Comparison of ENCODE assay signal across 13 mouse cellular contexts in the genomic region with DNA sequence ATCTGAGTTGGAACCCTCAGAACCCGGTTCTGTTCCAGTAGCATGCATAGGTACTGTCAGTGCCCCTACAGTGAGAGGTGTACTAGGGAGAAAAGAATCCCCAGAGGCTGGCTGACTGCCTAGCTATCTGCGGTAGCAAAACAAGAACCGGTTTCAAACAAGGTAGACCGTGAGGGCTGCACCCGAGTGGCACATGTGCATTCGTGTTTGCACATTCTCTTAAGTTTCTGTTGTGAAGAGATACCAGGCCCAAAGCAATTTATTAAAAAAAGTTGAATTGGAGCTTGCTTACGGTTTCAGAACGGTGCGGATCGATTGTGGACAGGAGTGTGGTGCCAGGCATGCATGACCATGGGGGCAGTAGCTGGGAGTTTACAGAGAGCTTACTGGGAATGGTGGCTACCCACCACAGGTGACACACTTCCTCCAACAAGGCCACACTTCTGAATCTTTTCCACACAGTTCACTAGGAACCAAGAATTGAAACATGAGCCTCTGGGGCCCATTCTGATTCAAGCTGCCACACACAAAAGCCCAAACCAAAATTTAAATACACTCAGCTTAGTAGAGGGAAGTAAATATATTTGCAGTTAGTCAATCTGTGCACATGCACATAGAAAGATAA.
"Had no signal": no experiment of that assay in that cellular context is flagged by ENCODE, and none has a peak within 500 bp of the region (broad histone marks: within the 10 kb centered on the region; RNA-seq: fewer than 3 reads in every experiment).

No protein-coding gene starts in this region.

- H3K4me2 ChIP-seq: kidney, embryonic 15.5 days; liver, embryonic 13.5 days; midbrain, embryonic 13.5 days had no signal

- DNase-seq: kidney, adult 8-10 months; kidney, postnatal 10 days; kidney, postnatal 4 days; layer of hippocampus, adult 9-11 months; liver, embryonic 13.5 days; lung, adult 2 months; thymus, adult 18-20 months; thymus, postnatal 36 days had no signal

- H3K9ac ChIP-seq: kidney, embryonic 15.5 days; liver, embryonic 13.5 days; midbrain, embryonic 13.5 days had no signal

- H3K36me3 ChIP-seq: kidney, embryonic 15.5 days; liver, embryonic 13.5 days; midbrain, embryonic 13.5 days had no signal

- ATAC-seq: intestine, postnatal 0 days; midbrain, embryonic 13.5 days; midbrain, embryonic 16.5 days had no signal

- H3K4me3 ChIP-seq: kidney, embryonic 15.5 days; liver, embryonic 13.5 days; midbrain, embryonic 13.5 days had no signal

- H3K27me3 ChIP-seq: kidney, embryonic 15.5 days had no signal

- H3K27ac ChIP-seq: kidney, embryonic 15.5 days; liver, embryonic 13.5 days; macrophage; midbrain, embryonic 13.5 days had no signal

- H3K9me3 ChIP-seq: kidney, embryonic 15.5 days; liver, embryonic 13.5 days; midbrain, embryonic 13.5 days had no signal
